Mouse (Mus musculus) midbrain, embryonic 14.5 days (tissue): ENCODE results near the gene Hist1h3d. TPM values are rescaled to one million over a fixed set of nuclear protein-coding genes. Genes with fewer than 3 reads are reported as not detected.
A peak's percentile ranks its signal among the peaks of the same experiment; 100 is the strongest.
"Not testable (repeated sequence)": the region's sequence is repeated elsewhere in the genome, so short reads cannot be mapped to it uniquely, and the experiment has no call there.

ENCODE experiments used
- ATAC-seq: fragments of 200-750 bp; cut with Nextera tagmentation; 2 replicates; pipeline ENCODE4 v1.8.0; 2017; ENCODE audit warnings: moderate number of reproducible peaks, moderate library complexity; ENCODE audit not compliant: low FRiP score, low TSS enrichment
- DNase-seq: peaks from one replicate; pipeline ENCODE4 v3.0.0-alpha.2; 2015
- H3K27ac ChIP-seq: fragments of 300-500 bp; sonication (generic); replicated peaks from 2 replicates; pipeline ENCODE4 v1.5.1; 2014; ENCODE audit warnings: mild to moderate bottlenecking, low read depth, low read length, moderate library complexity
- H3K27me3 ChIP-seq: fragments of 300-500 bp; sonication (generic); 2 replicates; pipeline ENCODE4 v1.6.1; 2014; ENCODE audit warnings: low read length, control low read depth, mixed read lengths; ENCODE audit not compliant: control insufficient read depth, insufficient read depth
- H3K36me3 ChIP-seq: fragments of 300-500 bp; sonication (generic); 2 replicates; pipeline ENCODE4 v1.6.1; 2014; ENCODE audit warnings: low read length, control low read depth; ENCODE audit not compliant: control insufficient read depth, insufficient read depth
- H3K4me1 ChIP-seq: fragments of 300-500 bp; sonication (generic); 2 replicates; pipeline ENCODE4 v1.6.1; 2014; ENCODE audit warnings: mild to moderate bottlenecking, antibody characterized with exemption, low read length, control low read depth; ENCODE audit not compliant: control insufficient read depth, insufficient read depth
- H3K4me2 ChIP-seq: fragments of 300-500 bp; sonication (generic); 2 replicates; pipeline ENCODE4 v1.6.1; 2014; ENCODE audit warnings: mild to moderate bottlenecking, low read length, moderate library complexity
- H3K4me3 ChIP-seq: fragments of 300-500 bp; sonication (generic); replicated peaks from 2 replicates; pipeline ENCODE4 v1.5.1; 2014; ENCODE audit warnings: low read depth, low read length
- H3K9ac ChIP-seq: fragments of 300-500 bp; sonication (generic); replicated peaks from 2 replicates; pipeline ENCODE4 v1.6.1; 2014; ENCODE audit warnings: mild to moderate bottlenecking, low read length, moderate library complexity
- H3K9me3 ChIP-seq: fragments of 300-500 bp; sonication (generic); 2 replicates; pipeline ENCODE4 v1.6.1; 2016; ENCODE audit warnings: low read length, control low read depth, mixed read lengths; ENCODE audit not compliant: control insufficient read depth
- WGBS: fragments of 180-500 bp; shearing (Covaris S2); extraction: QIAGEN DNeasy Blood & Tissue Kit; methylation state at CpG from one replicate; pipeline ENCODE4 v1.1.7; 2014; 5-methylcytosine and 5-hydroxymethylcytosine counted together
- polyA plus RNA-seq: library from polyadenylated mRNA; unstranded; fragments of >200 nt; fragmentation: Nextera tagmentation; extraction: Ambion mirVana; gene quantifications from 2 replicates; pipeline ENCODE4 v1.2.1, GENCODE M21; 2014

Hist1h3d gene
- polyA plus RNA-seq, 1 experiment from 2014 or later: 1.6 TPM

GRCm38 (mm10) chr13:23539821-23540220 lies 35.7 kb upstream of the Hist1h3d start:
- H3K27ac ChIP-seq, H3K36me3 ChIP-seq, ATAC-seq, H3K4me3 ChIP-seq, DNase-seq, H3K27me3 ChIP-seq, H3K9ac ChIP-seq, H3K9me3 ChIP-seq, H3K4me1 ChIP-seq, H3K4me2 ChIP-seq: not testable (repeated sequence)
- WGBS: 79% methylated on average over 1 of the region's 1 CpGs

- DNase-seq (no peak), ATAC-seq (no peak)
- no peak overlapping the region for H3K4me3 ChIP-seq
- WGBS: 87% methylated on average over 3 of the region's 3 CpGs
- 0 out of 2 replicates have a peak, but pooled peaks cover 7% of the 10 kb centered on the region for H3K4me1 ChIP-seq
- no peaks in the 10 kb centered on the region for H3K27me3 ChIP-seq
- H3K4me2 ChIP-seq: no peak overlapping the region
- H3K27ac ChIP-seq: no peak overlapping the region
- H3K36me3 ChIP-seq: no peaks in the 10 kb centered on the region
- no peak overlapping the region for H3K9ac ChIP-seq
- no peaks in the 10 kb centered on the region for H3K9me3 ChIP-seq
Measured at GRCm38 (mm10) chr13:23541497-23541896, 34.1 kb upstream of the Hist1h3d start.

GRCm38 (mm10) chr13:23542225-23542980 lies 33.2 kb upstream of the Hist1h3d start:
- WGBS: 2% methylated on average over 3 of the region's 3 CpGs

GRCm38 (mm10) chr13:23542999-23543607 lies 32.5 kb upstream of the Hist1h3d start, which contains the start of gene Hist1h2bh:
Gene Hist1h2bh (minus strand): TSS chr13:23543392.
- H3K27me3 ChIP-seq, H3K36me3 ChIP-seq, H3K9me3 ChIP-seq, H3K4me1 ChIP-seq: not testable (repeated sequence)
- peak within 1 kb of the TSS; percentile 45 for H3K4me3 ChIP-seq
- ATAC-seq (peak; percentile 87), DNase-seq (peak; percentile 87)
- 0% methylated on average over 34 of the region's 42 CpGs for WGBS
- peak within 1 kb of the TSS; percentile 34; the same call in 1 of the 2 replicates for H3K9ac ChIP-seq
- H3K27ac ChIP-seq: peak within 1 kb of the TSS; percentile 76
- H3K4me2 ChIP-seq: peak within 1 kb of the TSS; percentile 85

More at GRCm38 (mm10) chr13:23542225-23542980, 33.2 kb upstream of the Hist1h3d start:
- not testable (repeated sequence) for DNase-seq, ATAC-seq, H3K9me3 ChIP-seq, H3K4me1 ChIP-seq, H3K27me3 ChIP-seq, H3K36me3 ChIP-seq
- peak overlapping the region; percentile 27; the same call in 1 of the 2 replicates for H3K9ac ChIP-seq
- H3K4me2 ChIP-seq: peak overlapping the region; percentile 85
- H3K4me3 ChIP-seq: peak overlapping the region; percentile 39
- H3K27ac ChIP-seq: 0 out of 2 replicates have a peak overlapping the region, but pooled peaks have one; percentile 70

GRCm38 (mm10) chr13:23543965-23544786 lies 31.4 kb upstream of the Hist1h3d start, which contains the start of gene Hist1h3f:
Gene Hist1h3f (plus strand): TSS chr13:23544052.
- Histone ChIP-seq H3K36me3 (no peaks in the 10 kb centered on the region), H3K27me3 (no peaks in the 10 kb centered on the region), H3K4me3 (peak within 1 kb of the TSS; percentile 45), H3K9ac (peak within 1 kb of the TSS; percentile 53; the same call in 1 of the 2 replicates), H3K9me3 (no peaks in the 10 kb centered on the region), H3K4me1 (no peaks in the 10 kb centered on the region), H3K4me2 (peak within 1 kb of the TSS; percentile 85), H3K27ac (peak within 1 kb of the TSS; percentile 88)
- under 1% methylated on average over 31 of the region's 45 CpGs for WGBS
- DNase-seq (peak; percentile 96), ATAC-seq (peak; percentile 97)

GRCm38 (mm10) chr13:23544787-23545120 lies 30.8 kb upstream of the Hist1h3d start:
- DNase-seq, H3K9me3 ChIP-seq, H3K4me1 ChIP-seq, ATAC-seq, H3K9ac ChIP-seq, H3K36me3 ChIP-seq, H3K27me3 ChIP-seq: not testable (repeated sequence)
- H3K4me3 ChIP-seq: peak overlapping the region; percentile 45
- H3K27ac ChIP-seq: peak overlapping the region; percentile 88
- H3K4me2 ChIP-seq: peak overlapping the region; percentile 85
- 1% methylated on average over 11 of the region's 14 CpGs for WGBS

- no peaks in the 10 kb centered on the region for H3K36me3 ChIP-seq
- DNase-seq (no peak), ATAC-seq (no peak)
- 79% methylated on average over 5 of the region's 5 CpGs for WGBS
- peaks cover 7% of the 10 kb centered on the region for H3K4me1 ChIP-seq
- no peaks in the 10 kb centered on the region for H3K27me3 ChIP-seq
- no peaks in the 10 kb centered on the region for H3K9me3 ChIP-seq
- H3K4me2 ChIP-seq: no peak overlapping the region
- no peak overlapping the region for H3K9ac ChIP-seq
- no peak overlapping the region for H3K27ac ChIP-seq
- H3K4me3 ChIP-seq: no peak overlapping the region
Measured at GRCm38 (mm10) chr13:23546694-23547093, 28.9 kb upstream of the Hist1h3d start.

- Histone ChIP-seq H3K27me3 (no peaks in the 10 kb centered on the region), H3K9ac (peak overlapping the region; percentile 51), H3K36me3 (no peaks in the 10 kb centered on the region), H3K4me3 (peak overlapping the region; percentile 36), H3K27ac (peak overlapping the region; percentile 83), H3K9me3 (no peaks in the 10 kb centered on the region), H3K4me1 (peaks cover 18% of the 10 kb centered on the region), H3K4me2 (peak overlapping the region; percentile 59)
- 7% methylated on average over 3 of the region's 3 CpGs for WGBS
- ATAC-seq: no peak
- no peak for DNase-seq
Measured at GRCm38 (mm10) chr13:23550761-23551145, 24.8 kb upstream of the Hist1h3d start.
